Mouse (Mus musculus): Measurements from ENCODE around the gene Leng8.
"Not testable (repeated sequence)": the region's sequence is repeated elsewhere in the genome, so short reads cannot be mapped to it uniquely, and the experiment has no call there.

Gene Leng8

GRCm38 (mm10) chr7:4148341-4149208 lies 11.7 kb downstream of the Leng8 start:
- DNase-seq = no peak

- peak; percentile 85 for DNase-seq
Measured at GRCm38 (mm10) chr7:4149209-4150054, 12.6 kb downstream of the Leng8 start.

DNA sequence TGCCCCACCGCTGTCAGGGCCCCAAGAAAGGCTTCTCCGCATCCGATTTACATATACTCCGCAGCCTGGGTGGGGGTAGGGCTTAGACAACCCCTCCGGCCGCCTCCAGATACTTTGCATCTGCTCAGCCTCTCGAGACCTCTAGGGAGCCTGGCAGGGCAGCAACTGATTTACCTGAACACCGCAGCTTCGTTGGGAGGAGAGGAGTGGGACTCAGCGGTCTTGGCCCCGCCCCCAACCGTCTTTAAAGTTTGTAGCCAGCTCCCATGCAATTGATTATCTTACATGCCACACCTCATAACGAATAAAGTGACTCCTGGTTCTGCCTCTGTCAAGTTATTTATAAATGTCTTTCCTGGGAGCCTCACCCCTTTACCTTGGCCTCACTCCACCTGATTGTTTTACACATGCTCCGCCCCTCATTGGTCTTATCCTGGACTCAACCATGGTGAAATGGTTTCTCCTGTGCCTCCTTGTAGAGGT lies 13.3 kb downstream of the Leng8 start, which contains the start of gene Leng9:
Leng9 (minus strand) TSS at position 316 of the 483 bp plus-strand sequence.
- DNase-seq = peak; percentile 66

DNA sequence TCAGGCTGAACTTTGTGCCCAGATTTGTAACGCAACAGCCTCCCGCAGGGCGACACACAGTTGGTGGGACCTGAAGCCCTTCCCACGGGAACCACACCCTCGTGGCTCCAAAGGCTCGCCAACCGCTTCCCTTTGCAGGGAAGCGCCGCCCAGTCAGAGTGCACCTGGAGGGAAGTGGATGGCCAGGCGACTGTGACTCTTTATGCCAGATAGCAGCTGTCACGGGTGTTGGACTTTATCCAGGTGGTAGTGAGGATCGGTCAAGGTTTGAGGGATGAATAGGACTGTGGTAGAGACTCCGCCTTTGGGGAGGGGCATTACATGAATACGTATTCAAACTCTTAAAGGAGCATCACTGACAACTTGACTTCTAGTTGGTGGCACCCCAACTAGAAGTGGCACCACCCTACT lies 14.0 kb downstream of the Leng8 start:
- DNase-seq = peak; percentile 93

DNA sequence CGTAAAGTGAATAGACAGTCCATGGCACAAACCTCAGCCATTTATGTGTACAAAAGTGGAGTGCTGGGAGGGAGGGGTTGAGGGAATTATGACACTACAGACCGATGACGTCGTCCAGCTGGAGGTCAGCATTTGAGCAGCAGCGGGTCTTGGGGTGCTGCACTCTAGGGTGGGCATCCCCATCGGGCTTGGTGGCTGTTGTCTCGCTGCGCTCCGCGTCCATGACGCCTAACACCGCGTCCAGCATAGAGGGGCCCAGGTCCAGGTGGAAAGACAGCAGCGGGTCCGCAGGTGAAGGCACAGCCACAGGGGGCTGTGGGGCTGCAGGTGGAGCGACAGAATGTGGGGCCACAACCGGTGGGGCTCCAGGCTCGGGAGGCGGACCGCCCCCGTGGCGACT lies 14.4 kb downstream of the Leng8 start:
- no peak for DNase-seq

DNA sequence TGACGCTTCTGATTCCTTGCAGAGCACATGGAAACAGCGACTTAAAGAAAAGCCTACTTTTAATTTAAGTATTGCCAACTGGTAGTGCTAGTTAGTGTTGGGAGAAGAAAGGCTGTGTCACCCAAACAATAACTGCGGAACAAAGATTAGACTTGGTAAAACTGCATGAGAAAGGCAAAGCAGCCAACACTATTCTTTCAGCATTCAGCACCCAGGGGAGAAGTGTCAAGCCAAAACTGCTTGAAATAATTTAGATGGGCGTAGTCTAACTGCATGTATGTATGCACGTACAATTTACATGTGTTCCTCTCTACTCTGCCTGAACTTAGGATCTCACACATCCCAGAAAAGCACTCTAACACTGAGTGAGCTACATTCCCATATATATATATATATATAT lies 17.5 kb downstream of the Leng8 start:
- DNase-seq = no peak

- DNase-seq = no peak
Measured at GRCm38 (mm10) chr7:4154976-4155375, 18.1 kb downstream of the Leng8 start.

- not testable (repeated sequence) for DNase-seq
Measured at GRCm38 (mm10) chr7:4161596-4161995, 24.8 kb downstream of the Leng8 start.

GRCm38 (mm10) chr7:4163571-4164072 lies 26.8 kb downstream of the Leng8 start:
- no peak for DNase-seq

DNA sequence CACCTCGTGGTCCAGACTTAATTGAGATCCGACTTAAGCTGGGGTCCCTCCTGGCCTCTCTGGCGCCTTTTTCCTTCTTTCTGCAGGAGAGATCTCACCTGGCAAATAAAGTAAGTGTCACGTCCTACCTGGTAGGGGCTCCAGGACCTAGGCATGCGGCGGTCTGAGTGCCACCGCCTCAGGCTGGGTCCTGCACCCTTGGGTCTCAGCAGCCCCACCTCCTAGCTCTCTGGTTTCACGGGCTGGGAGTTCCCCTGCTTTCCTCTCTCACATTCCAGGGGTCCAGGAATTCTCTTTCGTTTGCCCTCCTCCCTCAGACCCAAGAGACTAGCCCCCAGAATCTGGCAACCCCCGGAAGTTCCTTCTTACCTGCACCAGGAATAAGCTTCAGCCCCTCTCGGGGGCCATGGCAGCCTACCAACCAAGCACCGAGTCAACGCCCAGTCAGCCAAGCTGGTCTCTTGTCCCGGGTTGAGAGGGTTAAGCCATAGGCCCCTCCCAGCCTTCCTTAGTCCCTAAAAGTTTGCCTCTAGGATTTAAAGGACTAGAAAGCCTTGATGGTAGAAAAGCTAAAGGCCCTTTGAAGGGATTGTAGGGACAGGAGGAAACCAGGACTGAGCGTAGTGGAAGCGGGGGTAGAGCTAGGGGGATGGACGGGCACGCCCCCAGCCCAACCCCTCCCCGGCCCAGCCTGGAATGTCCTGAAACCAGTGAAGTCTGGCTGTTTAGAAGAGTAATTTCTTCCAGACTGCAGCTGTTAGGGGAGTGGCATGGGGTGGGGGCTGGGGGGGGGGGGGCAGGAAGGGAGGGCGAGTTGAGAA lies 27.5 kb downstream of the Leng8 start, which contains the start of gene Cdc42ep5:
Cdc42ep5 (minus strand) TSS at position 771 of the 821 bp plus-strand sequence.
- peak; percentile 66 for DNase-seq

DNA sequence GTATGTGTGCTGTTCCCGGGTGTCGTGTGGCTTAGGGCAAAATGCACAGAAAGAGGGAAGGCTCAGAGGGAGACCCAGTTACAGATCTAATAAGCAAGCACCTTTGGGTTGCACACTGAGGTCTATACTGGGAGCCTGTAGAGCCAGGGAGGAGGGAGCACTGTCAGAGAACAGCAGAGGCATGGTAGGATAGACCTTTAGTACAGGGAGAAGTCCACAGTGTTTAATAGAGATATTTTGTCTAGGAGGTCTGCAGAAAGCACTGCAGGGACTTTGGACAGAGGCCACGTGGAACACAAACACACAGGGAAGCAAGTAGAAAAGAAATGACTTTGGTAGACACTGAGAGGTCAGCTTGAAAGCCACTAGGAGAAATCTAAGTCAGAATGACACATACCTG lies 28.4 kb downstream of the Leng8 start:
- peak; percentile 68 for DNase-seq

DNA sequence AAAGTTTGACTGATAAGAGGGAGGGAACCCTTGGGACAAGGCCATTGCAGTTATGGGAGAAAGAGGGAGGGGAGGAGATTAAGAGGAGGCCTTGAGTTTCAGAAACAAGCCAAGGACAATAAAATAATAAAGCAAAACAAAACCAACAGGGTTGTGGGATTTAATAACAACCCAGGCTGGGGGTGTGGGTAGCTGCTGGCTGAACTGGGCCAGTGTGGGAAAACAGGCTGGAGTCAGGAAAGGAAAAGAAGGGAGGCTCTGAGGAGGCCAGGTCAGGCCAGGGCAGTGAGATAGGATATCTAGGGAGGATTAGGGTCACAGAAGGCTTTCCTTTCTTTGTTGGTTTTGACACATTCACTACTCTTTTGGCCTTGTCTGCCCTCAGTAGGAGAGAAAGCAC lies 30.3 kb downstream of the Leng8 start:
- DNase-seq = no peak

- no peak for DNase-seq
Measured at GRCm38 (mm10) chr7:4170193-4170938, 33.5 kb downstream of the Leng8 start.

GRCm38 (mm10) chr7:4178438-4178837 lies 41.6 kb downstream of the Leng8 start:
- DNase-seq = peak; percentile 63
